Mouse (Mus musculus) right cerebral cortex, adult 2 months (tissue): ENCODE measurements around the gene Gstcd.
A peak's percentile ranks its signal among the peaks of the same experiment; 100 is the strongest.

ENCODE experiments used
- DNase-seq, 2 experiments: peaks; one replicate each; pipeline ENCODE4 v3.0.0; 2021 to 2022; ENCODE audit warnings: low spot score in 2 of 2

The Gstcd gene

GRCm38 (mm10) chr3:133026977-133027376, 64.9 kb downstream of the Gstcd start:
- no peak for DNase-seq

DNA sequence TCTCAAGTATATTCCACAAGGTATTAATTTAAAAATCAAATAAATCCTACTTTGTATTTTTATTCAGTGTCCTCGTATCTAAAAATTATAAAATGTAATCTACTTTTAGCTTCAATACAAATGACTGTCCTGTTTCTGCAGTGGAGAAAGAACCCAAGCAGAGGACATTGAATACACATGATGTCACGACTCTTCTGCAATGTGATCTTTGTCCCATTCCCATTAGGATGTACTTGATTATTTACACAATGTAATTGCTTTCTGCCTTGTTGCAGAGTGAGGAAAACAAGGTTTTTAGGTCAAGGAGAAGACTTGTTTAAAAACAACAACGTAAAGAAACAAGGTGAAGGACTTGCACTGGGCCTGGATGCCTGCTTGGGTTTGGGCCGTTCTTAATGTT, 84.6 kb downstream of the Gstcd start:
- DNase-seq: no peak

DNA sequence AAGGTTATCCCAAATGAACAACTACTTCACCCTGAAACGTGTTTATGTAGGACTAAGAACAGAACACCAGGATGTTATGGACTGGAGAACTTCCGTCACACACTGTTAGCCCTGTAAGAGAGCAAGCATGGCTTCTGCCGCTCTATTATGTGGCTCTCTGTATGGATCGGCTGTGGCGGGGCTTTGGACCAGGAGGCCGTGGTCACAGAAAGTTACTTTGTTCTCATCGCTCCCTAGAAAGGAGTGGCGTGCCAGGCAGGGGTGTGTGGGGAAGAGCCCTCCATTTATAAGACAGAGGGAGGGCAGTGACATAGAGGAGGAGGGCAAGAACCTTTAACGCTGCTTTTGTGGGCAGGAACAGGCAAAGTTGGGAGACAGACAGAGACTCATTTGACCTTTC, 95.5 kb downstream of the Gstcd start:
- DNase-seq: no peak

DNA sequence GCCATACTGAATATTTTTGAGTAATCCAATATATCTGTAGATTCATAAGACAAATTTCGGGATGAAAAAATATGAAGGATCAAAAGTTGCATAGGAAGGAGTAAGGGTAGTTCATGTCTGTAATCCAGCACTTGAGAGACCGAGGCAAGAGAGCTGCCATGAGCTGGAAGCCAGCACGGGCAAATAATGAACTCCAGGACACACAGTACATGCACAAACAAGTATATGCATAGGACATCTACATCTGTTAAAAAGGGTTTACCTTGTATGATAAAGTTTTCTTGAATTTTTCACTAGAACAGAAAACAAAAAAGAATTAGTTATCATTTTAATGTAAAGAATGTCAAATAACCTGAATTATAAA, 95.9 kb downstream of the Gstcd start:
- DNase-seq: no peak

DNA sequence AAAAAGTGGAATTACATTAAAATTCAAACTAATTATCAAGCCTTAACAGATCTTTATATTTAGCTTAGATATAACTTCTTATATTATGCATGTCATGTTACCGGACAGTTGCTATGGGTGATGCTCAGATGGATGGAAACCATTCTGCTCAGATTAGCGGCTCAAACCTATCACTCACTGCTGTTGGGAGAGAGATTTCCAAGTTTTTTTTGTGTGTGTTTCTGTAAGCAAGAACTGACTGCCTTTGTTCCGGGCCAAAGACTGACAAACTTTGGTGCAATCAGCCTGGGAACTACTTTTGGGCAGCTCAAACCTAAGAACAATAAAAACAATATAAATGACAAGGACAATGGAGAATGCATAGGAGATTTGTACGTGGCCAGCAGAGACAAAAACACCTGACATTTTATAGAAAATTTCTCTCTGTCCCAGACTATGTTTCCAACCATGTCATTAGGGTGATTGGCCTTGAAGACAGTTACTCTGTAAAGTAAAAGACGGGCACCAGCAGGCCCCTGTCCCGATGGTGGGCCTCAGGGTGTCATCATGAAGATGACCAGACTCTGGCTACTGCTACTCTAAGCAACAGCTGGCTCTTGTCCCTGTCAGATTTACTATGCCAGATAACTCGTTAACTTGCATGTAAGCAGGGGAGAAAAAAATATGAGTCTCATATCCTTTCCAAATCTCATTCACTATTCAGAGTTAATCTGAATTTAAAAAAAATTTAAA, 96.5 kb downstream of the Gstcd start:
- DNase-seq: no peak

GRCm38 (mm10) chr3:132986188-132986587, 105.6 kb downstream of the Gstcd start:
- DNase-seq: peak in 1 of 2 experiments; percentile 7

DNA sequence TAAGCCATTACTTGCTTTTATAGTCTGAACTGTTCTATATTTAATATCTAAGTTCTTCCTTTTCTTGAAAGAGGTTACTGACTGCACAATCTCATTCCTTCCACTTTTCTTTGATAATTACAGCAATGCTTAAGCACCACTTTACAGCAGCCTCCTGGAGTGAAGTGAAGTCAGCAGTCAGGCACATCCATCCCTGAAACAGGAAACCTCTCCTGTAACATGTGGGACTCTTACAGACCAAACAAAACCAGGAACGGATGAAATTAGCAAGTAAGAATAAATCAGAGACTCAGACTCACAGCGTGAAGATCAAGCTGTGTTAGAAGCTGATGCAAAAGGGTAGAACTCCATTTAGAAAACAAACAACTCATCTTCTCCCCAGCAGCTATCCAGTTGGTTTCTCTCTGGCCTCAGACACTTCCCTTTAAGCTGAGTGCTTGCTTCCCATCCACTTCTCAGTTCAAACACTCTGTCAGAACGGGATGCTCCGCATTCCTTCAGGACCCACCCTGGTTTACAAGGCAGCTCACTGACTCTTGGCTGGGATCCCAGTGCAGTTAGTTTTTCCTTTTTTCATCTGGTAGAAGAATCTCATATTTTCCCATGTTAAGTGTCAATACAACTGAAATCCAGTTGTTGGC, 107.9 kb downstream of the Gstcd start:
- DNase-seq: no peak

- DNase-seq: no peak
Observed at GRCm38 (mm10) chr3:132981968-132982367, 109.9 kb downstream of the Gstcd start.

GRCm38 (mm10) chr3:132979781-132980461, 111.9 kb downstream of the Gstcd start:
- DNase-seq: no peak

GRCm38 (mm10) chr3:132966255-132966654, 125.6 kb downstream of the Gstcd start:
- no peak for DNase-seq

DNA sequence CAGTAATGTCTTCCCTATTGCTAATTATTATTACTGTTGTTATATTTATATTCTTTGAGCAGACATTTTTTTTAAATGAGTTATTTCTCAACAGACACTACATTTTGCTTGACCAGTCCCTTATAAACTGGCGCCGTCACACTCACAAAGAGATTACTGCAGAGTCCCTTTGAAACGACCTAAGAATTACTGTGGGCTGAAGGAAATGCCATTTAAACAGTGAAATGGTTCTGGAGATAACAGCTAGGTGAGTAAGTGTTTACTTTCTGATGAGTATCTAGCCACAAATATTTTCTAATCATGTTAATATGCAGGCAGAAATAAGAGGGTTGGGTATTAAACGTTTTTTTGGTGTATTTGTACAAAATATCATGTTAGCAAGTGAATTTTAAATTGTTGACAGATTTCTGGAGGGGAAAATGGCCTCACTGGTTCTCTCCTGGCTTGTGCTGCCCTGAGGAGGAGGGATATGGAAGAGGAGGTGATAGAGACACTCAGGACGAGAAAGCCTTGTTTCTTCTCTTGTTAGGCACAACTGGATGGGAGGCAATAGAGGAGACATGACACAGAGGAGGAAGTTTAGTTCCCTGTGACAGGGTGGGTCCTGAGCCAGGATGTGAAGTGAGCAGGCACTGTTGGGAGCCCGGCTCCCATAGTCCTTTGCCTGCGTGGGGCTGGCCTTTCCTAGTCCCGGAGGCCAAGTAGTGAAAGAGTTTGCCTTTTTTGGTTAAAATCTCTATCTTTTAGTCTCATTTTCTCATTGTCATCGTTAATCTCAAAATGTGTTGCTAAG, 126.9 kb downstream of the Gstcd start:
- DNase-seq: no peak

DNA sequence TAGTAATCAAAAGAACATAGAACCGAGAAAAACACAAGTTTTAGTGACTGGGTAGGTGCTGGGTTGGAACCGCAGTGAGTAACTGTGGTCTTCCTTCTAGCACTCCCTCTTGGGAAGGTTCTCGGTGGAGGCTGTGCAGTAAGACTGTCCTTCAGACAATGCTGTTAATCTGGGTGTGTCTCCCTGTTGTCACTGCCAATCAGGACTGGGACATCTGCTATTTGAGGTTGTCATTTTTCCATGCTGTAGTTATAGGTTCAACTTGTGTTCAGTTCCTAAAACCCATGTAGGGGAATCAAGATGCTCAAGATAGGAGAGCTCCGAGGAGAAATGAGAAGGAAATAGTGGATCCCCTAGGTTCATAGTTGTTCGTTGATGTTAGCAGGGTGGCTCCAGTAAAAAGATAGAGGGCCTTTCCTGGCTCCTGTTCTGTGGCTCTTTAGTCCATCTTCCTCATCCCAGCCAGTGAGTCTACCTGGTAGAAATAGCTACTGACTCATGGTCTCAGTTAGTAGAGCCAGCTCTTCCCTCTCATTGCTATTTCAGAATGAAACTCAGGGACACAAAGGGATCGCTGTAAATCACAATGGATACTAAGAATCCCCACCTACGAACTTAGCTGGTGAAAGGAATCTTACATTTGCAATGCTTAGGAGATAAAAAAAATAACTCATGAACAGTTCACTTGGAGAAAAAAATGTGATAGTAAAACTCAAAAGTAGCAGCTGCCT, 129.0 kb downstream of the Gstcd start:
- DNase-seq: no peak

DNA sequence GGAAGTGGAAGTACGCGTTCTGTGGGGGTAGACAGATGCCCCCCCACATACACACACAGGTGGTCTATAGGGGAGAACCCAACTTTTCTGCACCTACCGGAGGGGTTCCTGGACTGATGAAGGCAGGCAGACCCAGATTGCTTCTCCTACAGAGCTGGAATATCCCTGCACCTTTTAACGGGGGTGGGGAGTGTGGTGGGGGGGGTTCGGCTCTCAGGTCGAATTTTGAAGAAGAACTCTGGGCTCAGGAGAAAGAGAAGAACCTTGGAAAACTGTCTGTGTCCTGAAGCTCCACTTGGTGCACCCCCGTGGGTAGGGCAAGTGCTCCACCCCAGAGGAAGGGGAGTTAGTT, 141.3 kb downstream of the Gstcd start:
- DNase-seq: no peak

GRCm38 (mm10) chr3:132949791-132950528, 141.9 kb downstream of the Gstcd start, which contains the start of gene Npnt:
TSS of gene Npnt (minus strand) at chr3:132950291.
- DNase-seq: no peak

DNA sequence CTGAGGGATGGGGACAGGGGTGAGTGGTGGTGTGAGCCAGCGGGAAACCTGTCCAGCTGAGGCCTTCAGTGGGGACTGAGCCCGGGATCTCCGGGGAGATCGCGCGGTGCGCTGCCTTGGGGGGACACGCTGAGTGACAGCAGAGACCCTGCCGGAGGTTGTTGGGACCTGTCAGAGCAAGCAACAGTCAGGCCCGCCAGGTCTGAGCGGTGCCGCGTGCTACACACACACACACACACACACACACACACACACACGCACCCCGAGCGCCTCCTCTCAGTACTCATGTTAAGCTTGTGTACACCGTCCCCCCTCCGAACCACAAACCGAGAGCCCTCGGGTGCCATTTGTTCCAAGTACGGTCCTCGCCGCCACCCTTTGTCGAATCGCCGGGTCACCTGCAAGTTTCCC, 142.4 kb downstream of the Gstcd start:
- DNase-seq: peak in 1 of 2 experiments; percentile 15

DNA sequence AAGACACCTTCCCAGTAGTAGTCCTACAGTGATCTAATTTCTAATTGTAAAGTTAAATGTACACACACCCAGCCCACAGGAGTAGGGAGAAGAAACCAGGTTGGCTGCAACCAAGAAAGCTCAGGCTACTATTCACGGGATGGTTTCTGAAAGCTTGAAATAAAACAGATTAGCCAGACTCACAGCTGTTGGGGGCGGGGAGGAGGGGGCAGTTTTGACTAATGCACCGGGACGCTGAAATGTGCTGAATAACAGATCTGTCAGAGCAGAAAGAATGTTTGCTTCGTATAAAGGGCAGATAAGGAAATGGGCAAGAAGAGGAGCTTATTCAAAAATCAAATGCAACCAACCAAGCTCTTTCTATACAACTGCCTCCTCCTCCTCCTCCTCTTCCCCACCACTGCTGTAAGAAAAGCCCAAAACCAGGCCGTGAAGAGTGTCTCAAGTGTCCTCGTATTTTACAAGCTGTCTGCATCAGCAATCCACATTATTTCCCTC, 143.5 kb downstream of the Gstcd start:
- no peak for DNase-seq

- DNase-seq: no peak
Observed at GRCm38 (mm10) chr3:132946086-132946485, 145.7 kb downstream of the Gstcd start.

DNA sequence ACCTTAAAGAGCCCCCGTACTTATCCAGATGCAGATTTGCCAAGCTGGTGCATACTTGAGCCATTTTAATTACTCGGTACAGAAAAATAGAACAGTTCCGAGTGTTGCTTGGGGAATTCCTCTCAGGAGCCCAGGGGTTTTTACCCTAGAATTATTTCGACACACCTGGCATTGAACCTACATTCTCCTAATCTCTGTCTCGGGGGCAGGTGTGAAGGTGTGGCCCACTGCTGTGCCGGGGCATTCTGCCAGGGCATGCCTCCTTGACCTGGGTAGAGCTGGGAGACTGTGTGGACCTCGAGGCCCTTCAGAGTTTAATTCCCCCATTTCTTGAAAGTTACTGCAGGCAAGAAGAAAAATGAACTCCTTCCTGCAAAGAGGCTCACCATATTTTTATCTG, 146.2 kb downstream of the Gstcd start:
- no peak for DNase-seq

- DNase-seq: no peak
Observed at GRCm38 (mm10) chr3:132944609-132945008, 147.2 kb downstream of the Gstcd start.

DNA sequence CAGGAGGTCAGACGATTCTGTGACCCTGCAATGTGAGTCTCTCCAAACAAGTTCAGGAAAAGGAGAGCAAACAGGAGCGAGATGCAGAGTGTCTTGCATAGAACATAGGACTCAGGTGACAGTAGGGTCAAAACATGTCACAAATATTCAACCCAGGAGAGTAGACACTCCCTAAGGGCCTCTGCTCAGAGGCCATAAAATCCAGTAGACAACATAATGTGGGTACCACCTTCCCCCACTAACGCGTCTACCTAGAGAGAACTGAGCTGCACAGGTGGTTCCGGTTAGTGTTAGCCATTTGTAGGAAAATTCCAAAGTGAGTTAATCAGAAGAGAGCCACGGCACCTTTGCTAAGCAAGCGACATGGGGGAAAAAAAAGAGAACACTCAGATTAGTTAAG, 147.6 kb downstream of the Gstcd start:
- no peak for DNase-seq

DNA sequence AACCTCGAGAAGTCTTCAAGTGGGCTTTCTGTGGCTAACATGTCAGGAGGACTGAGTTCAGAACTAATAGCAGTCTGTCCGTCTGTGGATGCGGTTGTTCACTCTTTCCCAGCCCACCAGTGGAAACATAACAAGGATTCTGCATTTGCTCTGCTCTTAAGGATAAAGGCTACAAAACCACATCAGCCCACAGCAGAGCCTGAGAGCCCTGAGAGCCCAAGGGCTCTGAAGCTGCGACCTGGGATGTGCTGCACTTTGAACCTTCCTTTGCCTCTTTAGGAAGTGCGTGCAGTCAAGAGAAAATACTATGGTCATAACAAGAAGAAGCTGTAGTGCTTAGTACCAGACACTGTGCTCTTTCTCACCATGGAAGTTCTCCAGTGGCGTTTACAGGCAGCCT, 149.1 kb downstream of the Gstcd start:
- DNase-seq: no peak
